Mouse (Mus musculus): ENCODE data around the gene Mylk4. TPM values are rescaled to one million over a fixed set of nuclear protein-coding genes. Genes with fewer than 3 reads are reported as not detected.

Gene Mylk4
- polyA plus RNA-seq, 1 experiment from 2014 or later, result 0.01 TPM

- POLR2A ChIA-PET, result no interaction called here
- ATAC-seq, result no peak
- DNase-seq (ENCODE audit: low read depth, low spot score), result no peak
- peaks cover 4% of the 10 kb centered on the region for H3K27me3 ChIP-seq
- TF ChIP-seq CTCF (IDR thresholded peaks at IDR 0.05), result no peak
- in situ Hi-C loops (cut with MboI; ENCODE audit: low pct_unique_long_range_greater_than_20kb), result no loop called here
- CTCF ChIA-PET, result no interaction called here
Measured at GRCm38 (mm10) chr13:32692563-32692962, 91.2 kb downstream of the Mylk4 start.

GRCm38 (mm10) chr13:32690279-32690678 is 93.5 kb downstream of the Mylk4 start:
- no peak for TF ChIP-seq CTCF (IDR thresholded peaks at IDR 0.05)
- ChIA-PET POLR2A (no interaction called here), CTCF (no interaction called here)
- in situ Hi-C loops (cut with MboI; ENCODE audit: low pct_unique_long_range_greater_than_20kb), result no loop called here
- H3K27me3 ChIP-seq, result peaks cover 4% of the 10 kb centered on the region
- DNase-seq (ENCODE audit: low read depth, low spot score) (no peak), ATAC-seq (no peak)

GRCm38 (mm10) chr13:32680868-32681515 is 102.8 kb downstream of the Mylk4 start:
- no peak for DNase-seq (ENCODE audit: low read depth, low spot score)
- no peak for ATAC-seq
- TF ChIP-seq CTCF (IDR thresholded peaks at IDR 0.05), result peak; percentile 67
- ChIA-PET CTCF (interaction anchor here (1.1 kb wide), 1 partner anchor 469 kb away, joined by 3 read pairs; no protein-coding TSS in a partner anchor), POLR2A (interaction anchor here (0.9 kb wide), 1 partner anchor 889 kb away, joined by 3 read pairs; no protein-coding TSS in a partner anchor)
- H3K27me3 ChIP-seq, result no peaks in the 10 kb centered on the region
- in situ Hi-C loops (cut with MboI; ENCODE audit: low pct_unique_long_range_greater_than_20kb), result no loop called here

GRCm38 (mm10) chr13:32680121-32680551 is 103.6 kb downstream of the Mylk4 start:
- in situ Hi-C loops (cut with MboI; ENCODE audit: low pct_unique_long_range_greater_than_20kb), result no loop called here
- no peak for ATAC-seq
- CTCF ChIA-PET, result interaction anchor here (1.1 kb wide), 1 partner anchor 468 kb away, joined by 3 read pairs; no protein-coding TSS in a partner anchor
- no peak for DNase-seq (ENCODE audit: low read depth, low spot score)
- POLR2A ChIA-PET, result no interaction called here
- no peak for TF ChIP-seq CTCF (IDR thresholded peaks at IDR 0.05)
- H3K27me3 ChIP-seq, result no peaks in the 10 kb centered on the region

GRCm38 (mm10) chr13:32678998-32679397 is 104.8 kb downstream of the Mylk4 start:
- POLR2A ChIA-PET, result interaction anchor here (0.6 kb wide), 1 partner anchor 34 kb away, joined by 3 read pairs; no protein-coding TSS in a partner anchor
- DNase-seq (ENCODE audit: low read depth, low spot score) (peak; percentile 47), ATAC-seq (peak; percentile 54)
- no peaks in the 10 kb centered on the region for H3K27me3 ChIP-seq
- CTCF ChIA-PET, result interaction anchor here (1.5 kb wide), 1 partner anchor 71 kb away, joined by 3 read pairs; no protein-coding TSS in a partner anchor
- peak; percentile 9 for TF ChIP-seq CTCF (IDR thresholded peaks at IDR 0.05)
- in situ Hi-C loops (cut with MboI; ENCODE audit: low pct_unique_long_range_greater_than_20kb), result loop anchor here (5.0 kb wide), 1 partner anchor 877 kb away; no protein-coding TSS in a partner anchor

GRCm38 (mm10) chr13:32670782-32671181 is 113.0 kb downstream of the Mylk4 start:
- CTCF ChIA-PET, result no interaction called here
- no peaks in the 10 kb centered on the region for H3K27me3 ChIP-seq
- POLR2A ChIA-PET, result no interaction called here
- in situ Hi-C loops (cut with MboI; ENCODE audit: low pct_unique_long_range_greater_than_20kb), result no loop called here
- no peak for TF ChIP-seq CTCF (IDR thresholded peaks at IDR 0.05)
- ATAC-seq (no peak), DNase-seq (ENCODE audit: low read depth, low spot score) (no peak)

- no peak for TF ChIP-seq CTCF (IDR thresholded peaks at IDR 0.05)
- POLR2A ChIA-PET, result no interaction called here
- CTCF ChIA-PET, result no interaction called here
- ATAC-seq (no peak), DNase-seq (ENCODE audit: low read depth, low spot score) (no peak)
- in situ Hi-C loops (cut with MboI; ENCODE audit: low pct_unique_long_range_greater_than_20kb), result loop anchor here (10.0 kb wide), 2 partner anchors 253 to 353 kb away; no protein-coding TSS in a partner anchor
- H3K27me3 ChIP-seq, result no peaks in the 10 kb centered on the region
Measured at GRCm38 (mm10) chr13:32668296-32668695, 115.5 kb downstream of the Mylk4 start.

- H3K27me3 ChIP-seq, result no peaks in the 10 kb centered on the region
- CTCF ChIA-PET, result no interaction called here
- DNase-seq (ENCODE audit: low read depth, low spot score), result no peak
Measured at GRCm38 (mm10) chr13:32667386-32667785, 116.4 kb downstream of the Mylk4 start.

GRCm38 (mm10) chr13:32662041-32662440 is 121.7 kb downstream of the Mylk4 start:
- ChIA-PET POLR2A (no interaction called here), CTCF (interaction anchor here (1.5 kb wide), 1 partner anchor 12 kb away, joined by 3 read pairs; no protein-coding TSS in a partner anchor)
- no peaks in the 10 kb centered on the region for H3K27me3 ChIP-seq
- in situ Hi-C loops (cut with MboI; ENCODE audit: low pct_unique_long_range_greater_than_20kb), result loop anchor here (5.0 to 10.0 kb wide), 3 partner anchors 160 to 347 kb away; no protein-coding TSS in a partner anchor
- DNase-seq (ENCODE audit: low read depth, low spot score), result no peak
- peak; percentile 60 for TF ChIP-seq CTCF (IDR thresholded peaks at IDR 0.05)
- no peak for ATAC-seq

More at GRCm38 (mm10) chr13:32667386-32667785, 116.4 kb downstream of the Mylk4 start:
- no peak for ATAC-seq
- no peak for TF ChIP-seq CTCF (IDR thresholded peaks at IDR 0.05)
- POLR2A ChIA-PET, result no interaction called here
- in situ Hi-C loops (cut with MboI; ENCODE audit: low pct_unique_long_range_greater_than_20kb), result loop anchor here (10.0 kb wide), 2 partner anchors 253 to 353 kb away; no protein-coding TSS in a partner anchor

GRCm38 (mm10) chr13:32660294-32660693 is 123.5 kb downstream of the Mylk4 start:
- POLR2A ChIA-PET, result no interaction called here
- ATAC-seq (no peak), DNase-seq (ENCODE audit: low read depth, low spot score) (no peak)
- H3K27me3 ChIP-seq, result no peaks in the 10 kb centered on the region
- no peak for TF ChIP-seq CTCF (IDR thresholded peaks at IDR 0.05)
- CTCF ChIA-PET, result interaction anchor here (1.1 to 1.4 kb wide), 2 partner anchors 9 to 868 kb away, joined by 3 to 5 read pairs; no protein-coding TSS in a partner anchor
- in situ Hi-C loops (cut with MboI; ENCODE audit: low pct_unique_long_range_greater_than_20kb), result loop anchor here (5.0 to 10.0 kb wide), 3 partner anchors 158 to 345 kb away; no protein-coding TSS in a partner anchor

GRCm38 (mm10) chr13:32659271-32659670 is 124.5 kb downstream of the Mylk4 start:
- POLR2A ChIA-PET, result no interaction called here
- DNase-seq (ENCODE audit: low read depth, low spot score) (no peak), ATAC-seq (no peak)
- H3K27me3 ChIP-seq, result no peaks in the 10 kb centered on the region
- CTCF ChIA-PET, result no interaction called here
- no peak for TF ChIP-seq CTCF (IDR thresholded peaks at IDR 0.05)
- in situ Hi-C loops (cut with MboI; ENCODE audit: low pct_unique_long_range_greater_than_20kb), result no loop called here
